Mouse (Mus musculus) liver (tissue): ENCODE results near the gene Myh9.

Experiments used
- DNase-seq: peaks from one replicate; pipeline ENCODE4 v3.0.0-alpha.2; 2020; ENCODE audit warnings: mixed read lengths

The Myh9 gene

DNA sequence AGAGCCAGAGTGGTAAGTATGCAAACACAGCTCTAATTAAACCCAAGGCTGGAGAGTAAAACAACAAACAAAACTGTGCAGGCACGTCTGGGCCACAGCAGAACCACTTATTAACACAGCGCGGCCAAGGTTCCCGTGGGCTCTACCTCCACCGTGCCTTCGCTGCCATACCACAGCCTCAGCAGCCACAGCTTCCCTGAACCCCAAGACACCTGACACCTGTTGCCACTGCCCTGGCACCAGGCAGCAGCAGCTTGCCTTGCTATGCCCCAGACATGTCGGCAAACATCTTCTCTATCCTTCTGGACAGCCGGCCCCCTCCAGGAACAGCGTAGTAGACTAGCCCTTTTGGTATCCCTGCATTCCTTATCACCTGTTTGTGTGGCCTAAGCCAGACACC is 37.0 kb downstream of the Myh9 start:
- DNase-seq: no peak

DNA sequence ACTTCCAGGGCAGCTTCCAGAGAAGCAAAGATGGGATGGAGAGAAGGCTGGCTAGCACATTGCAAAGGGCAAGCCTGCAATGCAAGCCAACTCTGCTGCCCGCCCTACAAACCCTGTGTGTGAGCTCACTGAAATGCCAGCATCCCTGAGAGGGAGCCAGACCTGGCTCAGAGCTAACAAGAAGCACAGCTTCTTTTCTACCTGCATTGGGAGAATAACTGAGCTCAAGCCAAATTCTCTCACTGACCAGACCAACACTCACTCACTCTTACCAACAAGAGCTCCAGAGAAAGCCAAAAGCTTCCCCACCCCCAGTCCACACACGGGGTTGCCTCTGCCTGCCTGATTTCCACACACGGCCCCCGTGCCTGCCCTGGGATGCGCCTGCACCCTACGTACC is 37.5 kb downstream of the Myh9 start:
- DNase-seq: no peak

DNA sequence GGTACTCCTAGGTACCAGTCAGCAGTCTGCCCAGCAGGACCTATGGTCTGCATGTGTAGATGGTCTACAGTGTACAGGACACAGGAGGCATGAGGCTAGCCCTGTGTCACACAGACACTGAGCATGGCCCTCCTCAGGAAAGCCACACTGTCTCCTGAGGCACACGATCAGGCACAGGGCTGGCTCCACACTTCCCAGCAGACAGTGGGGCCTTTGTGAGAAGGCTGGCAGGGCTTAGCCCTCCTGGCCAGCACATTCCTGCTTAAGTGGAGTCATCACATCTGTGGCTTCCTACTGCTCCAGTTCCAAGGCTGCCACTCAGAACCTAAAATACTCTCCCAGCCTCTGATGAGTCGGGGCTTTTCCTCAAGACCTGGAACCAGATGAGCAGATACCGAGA is 38.2 kb downstream of the Myh9 start:
- DNase-seq: no peak

DNA sequence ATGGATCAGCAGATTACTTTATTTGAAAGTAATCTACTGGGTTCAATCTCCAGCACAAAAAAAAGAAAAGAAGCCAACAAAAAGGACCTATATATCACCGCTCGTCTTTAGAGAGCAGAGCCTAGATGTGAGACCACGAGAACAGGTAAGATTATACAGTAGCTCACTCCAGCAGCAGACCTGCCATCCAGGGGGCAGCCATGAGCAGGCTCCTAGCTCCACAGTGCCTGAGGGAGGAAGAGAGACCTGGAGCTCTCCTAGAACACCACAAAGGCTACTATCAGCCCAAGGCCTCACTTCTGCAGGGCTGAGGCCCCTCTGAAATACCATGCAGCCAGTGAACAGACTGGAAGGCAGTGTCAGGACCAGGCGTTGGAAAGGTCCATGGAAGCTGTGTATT is 39.0 kb downstream of the Myh9 start:
- DNase-seq: no peak

DNA sequence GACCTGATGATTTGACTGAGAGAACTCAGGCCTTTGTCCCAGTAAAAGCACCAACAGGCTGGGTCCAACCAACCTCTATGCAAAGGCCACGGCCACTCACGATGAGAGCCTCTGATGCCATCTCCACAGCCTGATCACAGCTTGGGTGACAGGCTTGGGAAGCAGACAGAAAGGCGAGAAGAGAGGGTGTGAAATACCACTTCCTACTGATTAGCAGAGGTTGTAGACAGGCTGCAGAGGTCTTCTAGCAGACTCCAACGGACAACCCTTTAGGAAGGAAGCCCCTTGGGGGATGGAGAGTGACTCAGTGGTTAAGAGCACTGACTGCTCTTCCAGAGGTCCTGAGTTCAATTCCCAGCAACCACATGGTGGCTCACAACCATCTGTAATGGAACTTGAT is 40.8 kb downstream of the Myh9 start:
- no peak for DNase-seq

DNA sequence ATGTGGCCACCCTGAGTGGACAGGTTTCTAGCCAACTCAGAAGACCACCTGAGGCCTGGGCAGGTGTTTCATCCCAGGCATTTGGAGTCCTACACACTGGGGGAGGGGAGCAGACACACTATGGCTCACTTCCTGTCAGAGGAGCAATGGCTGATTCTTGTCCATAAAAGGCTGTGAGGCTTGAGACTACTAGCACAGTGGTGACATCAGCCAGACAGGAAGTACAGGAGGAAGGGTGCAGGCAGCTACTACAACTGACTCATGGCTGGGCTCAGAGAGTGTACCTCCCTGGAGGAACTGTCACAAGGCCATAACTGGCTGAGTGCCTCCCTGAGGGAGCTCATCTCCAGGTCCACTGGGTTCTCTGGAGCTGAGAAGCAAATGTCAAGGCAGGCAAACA is 41.5 kb downstream of the Myh9 start:
- peak; percentile 33 for DNase-seq

DNA sequence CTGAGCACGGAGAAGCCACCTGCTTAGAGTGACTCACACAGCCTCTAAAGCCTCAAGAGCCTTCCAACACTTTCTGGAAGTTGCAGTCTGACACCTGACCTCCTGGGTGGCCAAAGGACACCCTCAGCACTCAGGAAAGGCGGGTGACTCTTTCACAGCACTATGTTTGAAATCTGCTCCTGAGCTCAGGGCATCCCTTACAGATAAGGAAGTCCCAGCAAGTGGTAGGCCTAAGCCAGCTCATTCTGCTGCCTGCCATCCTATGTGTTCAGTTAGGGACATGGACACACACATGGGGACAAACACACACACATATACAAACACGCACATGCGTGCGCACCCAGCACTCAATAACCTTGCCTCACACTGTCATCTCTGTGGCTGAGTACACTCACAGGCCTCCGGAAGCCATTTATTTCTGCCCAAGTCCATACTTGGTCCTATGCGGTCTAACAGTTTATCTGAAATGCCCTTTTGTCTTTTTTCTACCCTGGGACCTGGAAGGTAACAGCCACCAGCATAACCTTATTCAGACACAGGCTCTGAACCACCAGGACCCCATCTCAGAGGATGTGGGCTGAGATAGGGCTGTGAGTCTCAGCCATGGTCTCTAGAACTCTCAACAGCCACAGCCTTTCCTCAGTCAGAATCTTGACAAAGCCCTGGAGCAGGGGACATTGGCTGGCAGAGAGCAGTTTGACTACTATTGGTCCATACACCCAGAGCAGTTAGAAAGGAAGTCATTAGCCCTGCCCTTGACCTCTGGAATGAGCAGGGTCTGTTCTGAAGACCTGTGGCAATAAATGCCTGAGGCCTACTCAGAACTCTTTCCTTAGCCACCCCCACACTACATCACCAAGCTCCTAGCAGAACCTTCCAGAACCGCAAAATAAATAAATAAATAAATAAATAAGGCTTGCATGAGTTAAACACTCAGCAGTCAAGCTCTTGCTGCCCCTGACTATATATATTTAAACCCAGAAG is 42.2 kb downstream of the Myh9 start:
- no peak for DNase-seq

DNA sequence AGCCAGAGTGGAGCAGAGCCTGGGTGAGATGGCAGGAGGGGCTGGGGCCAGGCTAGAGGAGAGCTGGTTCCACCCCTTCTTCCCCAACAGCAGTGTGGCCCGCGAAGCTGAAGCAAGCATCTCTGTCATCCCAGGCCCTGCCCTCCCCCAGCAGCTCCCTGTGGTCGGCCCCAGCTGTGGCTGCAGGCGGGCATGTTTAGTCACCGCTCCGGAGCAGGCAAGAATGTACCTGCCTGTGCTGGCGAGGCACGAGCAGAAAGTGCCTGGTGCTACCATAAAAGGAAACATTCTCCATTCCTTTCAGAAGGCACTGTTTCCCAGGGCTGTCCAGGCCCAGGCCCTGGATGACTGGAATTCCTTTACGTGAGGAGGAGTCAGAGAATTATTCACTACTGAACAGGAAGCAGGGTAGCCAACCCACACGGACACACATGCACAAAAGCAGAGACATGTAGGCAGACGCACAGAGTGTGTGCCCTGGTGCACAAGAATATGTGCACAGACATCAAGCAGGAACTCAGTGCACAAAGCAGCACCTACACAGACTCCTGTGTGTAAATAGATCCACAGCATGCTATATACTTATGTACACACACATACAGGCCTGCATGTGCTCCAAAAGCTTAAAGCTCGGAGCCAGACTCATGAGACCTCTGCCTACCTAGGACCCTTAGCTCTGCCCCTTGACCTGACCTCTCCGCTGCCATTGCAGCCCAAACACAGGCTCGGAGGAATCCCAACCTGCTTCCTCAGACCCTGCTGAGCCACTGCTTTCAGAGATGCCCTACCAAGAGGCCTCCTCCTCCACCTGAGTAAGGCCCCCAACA is 43.1 kb downstream of the Myh9 start:
- peak; percentile 62 for DNase-seq

DNA sequence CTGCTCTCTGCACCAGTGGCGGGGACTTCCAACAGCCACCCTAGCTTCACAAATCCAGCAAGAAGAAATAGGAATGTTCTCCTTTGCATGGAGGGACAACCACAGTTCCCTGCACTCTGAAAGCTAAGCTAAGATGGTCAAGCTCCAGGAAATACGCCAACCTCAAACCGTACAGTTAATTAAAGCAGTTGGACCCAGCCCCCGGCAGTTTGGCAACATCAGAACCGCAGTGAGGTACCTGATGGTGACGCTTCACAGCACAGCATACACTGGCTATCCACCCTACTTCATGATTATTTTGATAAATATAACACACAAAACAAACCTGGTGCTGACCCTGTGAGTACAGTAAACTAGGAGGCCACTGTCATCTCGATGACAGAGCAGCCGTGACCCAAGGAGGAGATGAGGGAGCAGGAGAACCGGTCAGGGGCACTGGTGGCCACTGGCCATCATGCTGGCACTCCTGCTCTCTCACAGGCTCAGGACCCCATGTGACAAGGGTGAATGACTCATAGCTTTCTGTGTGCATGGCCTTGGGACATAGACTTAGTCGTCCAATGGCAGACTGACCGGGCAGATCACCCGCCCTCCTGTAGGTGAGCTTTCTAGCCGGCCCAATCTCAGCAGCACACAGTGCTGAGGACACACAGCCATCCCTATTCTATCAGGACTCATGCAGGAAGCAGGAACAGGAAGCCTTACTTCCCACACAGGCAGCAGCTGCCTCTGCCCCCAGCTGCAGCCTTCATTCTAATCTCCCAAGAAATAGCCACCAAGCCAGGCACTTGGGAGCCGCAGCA is 44.2 kb downstream of the Myh9 start:
- DNase-seq: no peak

DNA sequence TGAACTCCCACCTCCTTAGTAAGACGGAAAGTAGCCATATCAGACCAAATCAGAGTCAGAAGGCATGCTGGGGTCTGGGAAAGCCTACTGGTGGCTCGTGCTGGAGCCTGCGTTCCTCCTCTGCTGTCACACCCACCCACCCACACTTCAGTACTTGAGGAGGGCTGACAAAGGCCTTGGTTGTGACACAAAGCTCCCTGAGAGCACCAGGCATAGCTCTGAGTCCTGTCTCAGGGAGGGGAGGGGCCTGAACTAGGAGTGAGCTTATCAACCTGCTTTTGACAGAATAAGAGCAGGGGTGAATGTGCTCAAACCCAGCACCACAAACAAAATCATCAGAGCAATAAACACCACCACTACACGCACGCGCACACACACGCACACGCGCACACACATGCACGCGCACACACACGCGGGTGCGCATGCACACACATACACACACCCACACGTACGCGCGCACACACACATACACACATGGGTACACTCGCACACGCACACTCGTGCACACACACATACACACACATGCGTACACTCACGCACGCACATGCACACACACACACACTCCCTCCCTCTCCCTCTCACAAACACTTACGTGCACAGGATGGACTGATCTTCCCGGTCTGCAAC is 45.5 kb downstream of the Myh9 start:
- no peak for DNase-seq

DNA sequence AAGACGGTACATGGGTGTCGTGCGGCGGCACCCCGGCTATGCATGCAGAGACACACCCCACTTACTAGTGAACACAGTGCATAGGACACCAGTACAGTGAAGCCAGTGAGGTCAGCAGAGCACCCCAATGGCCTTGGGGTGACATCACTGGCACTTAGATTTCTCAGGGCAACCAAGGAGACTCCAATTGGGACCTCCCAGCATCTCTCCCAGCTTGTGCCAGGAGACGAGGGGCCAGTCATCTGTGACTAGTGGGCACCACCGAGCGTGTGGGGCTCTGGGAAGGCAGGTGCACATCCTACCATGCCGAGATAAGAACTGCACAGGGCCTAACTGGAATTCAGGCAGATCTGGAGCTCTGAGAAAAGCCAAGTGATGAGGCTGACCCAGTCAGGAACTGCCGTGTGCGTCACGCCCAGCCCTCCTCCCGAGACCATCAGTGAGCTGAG is 47.0 kb downstream of the Myh9 start:
- no peak for DNase-seq

DNA sequence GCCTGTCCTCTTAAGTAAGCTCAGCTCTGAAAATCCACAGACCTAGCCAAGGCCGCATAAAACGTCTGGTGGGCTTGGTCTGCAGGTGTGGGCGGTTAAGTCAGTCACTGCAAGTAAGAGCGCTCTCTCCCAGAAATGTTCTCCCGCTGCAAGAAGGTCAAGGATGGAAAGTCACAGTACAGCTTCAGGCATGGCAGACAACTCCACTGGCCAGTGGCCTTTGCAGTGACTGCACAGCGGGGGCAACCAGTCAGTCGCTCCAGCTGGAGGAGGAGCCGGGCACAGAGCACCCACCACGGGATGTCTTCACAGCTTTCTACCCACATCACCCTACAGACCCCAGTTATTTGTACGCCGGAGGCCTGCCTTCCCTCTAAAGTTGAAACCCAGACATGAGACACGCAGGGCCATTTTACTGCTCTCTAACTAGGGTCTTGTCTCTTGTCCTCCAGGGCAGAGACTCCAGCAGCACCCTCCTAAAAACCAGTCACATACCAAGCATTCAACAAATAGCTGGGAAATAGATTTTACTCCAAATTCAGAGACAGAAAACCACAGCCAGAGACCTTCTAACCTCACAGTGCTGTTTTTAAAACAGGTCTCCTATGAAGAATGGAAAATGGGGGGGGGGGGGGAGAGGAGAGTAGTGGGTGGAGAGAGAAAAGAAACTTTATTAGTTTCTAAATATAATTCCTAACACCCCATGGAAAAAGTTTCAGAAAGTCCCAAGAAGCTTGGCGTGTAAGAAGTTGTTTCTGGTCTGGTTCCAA is 47.7 kb downstream of the Myh9 start:
- no peak for DNase-seq

DNA sequence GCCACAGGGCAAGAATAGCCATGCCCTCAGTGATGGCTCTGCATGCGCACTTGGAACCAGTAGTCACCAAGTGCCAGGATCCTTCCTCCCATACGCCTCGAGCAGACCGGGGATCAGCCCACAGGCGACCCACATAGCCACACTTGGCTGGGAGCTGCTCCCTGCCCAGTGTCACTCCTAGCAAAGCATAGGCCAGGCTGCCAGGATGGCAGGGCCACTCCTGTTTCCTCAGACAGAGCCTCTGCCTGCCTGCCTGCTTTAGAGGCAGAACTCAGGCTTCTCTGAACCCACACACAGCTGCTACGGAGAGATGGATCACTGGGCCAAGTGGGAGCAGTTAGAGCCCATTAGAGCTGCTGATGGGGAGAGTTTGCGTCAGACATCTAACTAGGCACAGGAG is 48.4 kb downstream of the Myh9 start:
- no peak for DNase-seq

DNA sequence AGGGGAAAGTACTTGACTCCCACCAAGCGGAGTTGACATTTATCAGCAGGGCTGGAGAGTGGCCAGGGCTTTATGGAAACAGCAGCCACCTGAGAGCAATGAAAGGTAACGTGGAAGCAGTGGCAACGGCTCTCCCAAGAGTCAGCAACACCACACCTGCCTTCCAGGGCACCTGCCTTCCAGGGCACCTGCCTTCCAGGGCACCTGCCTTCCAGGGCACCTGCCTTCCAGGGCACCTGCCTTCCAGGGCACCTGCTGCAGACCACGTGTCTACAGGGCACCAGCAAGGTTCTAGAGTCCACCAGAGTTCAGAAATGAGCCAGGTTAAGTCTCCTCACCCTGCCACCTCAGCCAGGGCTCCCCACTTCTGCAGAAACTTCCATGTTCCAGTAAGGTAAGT is 48.9 kb downstream of the Myh9 start:
- DNase-seq: no peak

DNA sequence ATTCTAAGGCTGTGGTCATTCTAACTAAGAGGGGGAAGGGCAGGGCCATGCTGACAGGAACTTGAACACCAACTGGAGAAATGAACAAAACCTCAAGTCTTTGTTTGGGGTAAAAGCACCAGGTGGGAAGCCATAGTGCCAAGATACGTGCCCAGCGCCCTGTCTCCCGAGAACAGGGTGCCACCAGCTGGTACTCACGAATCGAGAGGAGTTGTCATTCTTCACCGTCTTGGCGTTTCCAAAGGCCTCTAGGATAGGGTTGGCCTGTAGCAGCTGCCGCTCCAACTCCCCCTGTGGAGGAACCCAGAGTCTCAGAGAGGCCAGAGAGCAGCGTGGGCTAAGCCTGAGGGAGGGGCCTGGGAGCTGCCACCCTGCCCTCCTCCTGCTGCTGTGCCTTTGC is 49.9 kb downstream of the Myh9 start:
- DNase-seq: no peak

DNA sequence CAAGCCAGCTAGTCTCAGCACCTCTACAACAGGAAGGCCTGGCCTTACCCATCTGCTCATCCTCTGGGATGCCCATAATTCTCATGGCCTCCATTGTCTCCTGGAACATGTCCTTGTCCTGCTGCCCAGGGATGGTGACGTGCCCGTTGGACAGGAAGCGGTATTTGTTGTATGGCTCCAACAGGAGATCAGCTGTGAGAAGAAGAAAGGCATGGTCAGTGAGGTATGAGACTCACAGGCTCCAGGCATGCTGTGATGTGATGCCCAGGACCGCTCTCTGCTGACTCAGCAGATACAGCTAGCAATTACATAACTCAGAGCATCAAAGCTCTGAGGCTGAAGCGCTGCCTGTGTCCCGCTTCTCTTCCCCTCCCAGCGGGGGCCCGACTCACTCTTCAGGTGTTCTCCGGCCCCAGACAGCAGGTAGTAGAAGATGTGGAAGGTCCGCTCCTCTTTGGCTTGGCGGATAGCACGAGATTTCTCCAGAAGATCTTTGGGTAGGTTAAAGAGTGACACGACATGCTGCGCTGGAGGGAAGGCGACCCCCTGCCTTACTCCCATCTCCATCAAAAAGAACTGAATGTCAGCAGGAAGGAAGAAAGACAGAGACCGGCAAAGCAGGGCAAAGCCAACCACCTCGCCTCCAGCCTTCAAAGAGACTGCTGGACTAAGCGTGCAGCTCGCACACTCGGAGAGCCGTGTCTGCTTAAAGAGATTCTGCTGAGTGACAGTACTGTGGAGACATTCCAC is 51.1 kb downstream of the Myh9 start:
- no peak for DNase-seq

DNA sequence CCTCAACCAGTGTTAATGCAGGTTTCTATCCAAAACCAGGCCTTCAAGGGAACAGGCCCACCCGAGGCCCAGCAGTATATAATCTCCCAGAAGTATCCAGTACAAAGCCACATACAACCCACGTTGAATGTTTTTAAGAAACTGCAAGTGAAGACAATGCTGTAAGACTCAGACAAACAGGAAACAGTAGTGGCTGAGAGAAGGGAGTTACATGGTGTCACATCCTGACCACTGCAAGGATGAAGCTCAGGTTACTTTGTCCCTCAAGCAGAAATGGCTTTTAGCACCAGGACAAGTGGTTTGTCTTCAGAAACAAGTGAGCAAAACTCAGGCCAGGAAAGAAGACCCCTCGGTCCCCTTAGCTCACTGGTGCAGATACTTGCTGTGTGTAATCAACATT is 52.8 kb downstream of the Myh9 start:
- DNase-seq: no peak

DNA sequence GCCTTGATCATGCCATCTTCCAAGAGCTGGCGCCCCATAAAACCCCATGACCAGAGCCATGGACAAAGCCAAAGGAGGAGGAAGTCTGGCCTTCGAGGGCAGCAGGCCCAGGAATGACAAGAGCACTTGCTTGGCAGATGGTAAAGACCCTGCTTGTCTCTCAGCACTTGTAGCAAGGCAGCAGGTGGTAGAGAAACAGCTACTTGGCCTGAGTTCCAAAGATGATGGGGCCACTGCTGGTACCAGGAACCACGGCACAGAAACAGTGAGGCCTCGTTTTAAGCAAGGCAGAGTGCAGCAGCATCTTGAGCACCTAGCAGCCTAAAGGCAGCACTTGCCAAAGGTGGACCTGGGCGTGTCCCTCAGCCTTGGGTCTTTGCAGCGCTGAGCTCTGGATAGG is 53.6 kb downstream of the Myh9 start:
- DNase-seq: no peak

DNA sequence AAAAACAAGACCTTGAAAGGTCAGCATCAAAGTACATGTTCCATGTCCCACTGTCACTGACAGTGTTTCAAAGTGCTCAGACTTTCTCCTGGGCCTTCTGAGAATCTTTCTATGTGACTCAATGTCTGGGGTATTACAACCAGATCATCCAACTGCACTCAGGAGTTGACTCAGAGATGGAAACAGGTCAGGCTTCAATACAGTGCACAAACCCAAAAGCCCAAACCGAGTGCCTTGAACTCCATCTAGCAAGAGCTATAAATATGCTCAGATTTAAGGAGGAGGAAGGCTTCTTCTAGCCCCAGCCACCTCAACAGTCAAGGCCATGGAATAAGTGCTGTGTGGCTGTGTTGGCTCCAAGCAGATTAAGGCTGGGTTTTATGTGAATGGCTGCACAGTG is 56.2 kb downstream of the Myh9 start:
- DNase-seq: no peak

DNA sequence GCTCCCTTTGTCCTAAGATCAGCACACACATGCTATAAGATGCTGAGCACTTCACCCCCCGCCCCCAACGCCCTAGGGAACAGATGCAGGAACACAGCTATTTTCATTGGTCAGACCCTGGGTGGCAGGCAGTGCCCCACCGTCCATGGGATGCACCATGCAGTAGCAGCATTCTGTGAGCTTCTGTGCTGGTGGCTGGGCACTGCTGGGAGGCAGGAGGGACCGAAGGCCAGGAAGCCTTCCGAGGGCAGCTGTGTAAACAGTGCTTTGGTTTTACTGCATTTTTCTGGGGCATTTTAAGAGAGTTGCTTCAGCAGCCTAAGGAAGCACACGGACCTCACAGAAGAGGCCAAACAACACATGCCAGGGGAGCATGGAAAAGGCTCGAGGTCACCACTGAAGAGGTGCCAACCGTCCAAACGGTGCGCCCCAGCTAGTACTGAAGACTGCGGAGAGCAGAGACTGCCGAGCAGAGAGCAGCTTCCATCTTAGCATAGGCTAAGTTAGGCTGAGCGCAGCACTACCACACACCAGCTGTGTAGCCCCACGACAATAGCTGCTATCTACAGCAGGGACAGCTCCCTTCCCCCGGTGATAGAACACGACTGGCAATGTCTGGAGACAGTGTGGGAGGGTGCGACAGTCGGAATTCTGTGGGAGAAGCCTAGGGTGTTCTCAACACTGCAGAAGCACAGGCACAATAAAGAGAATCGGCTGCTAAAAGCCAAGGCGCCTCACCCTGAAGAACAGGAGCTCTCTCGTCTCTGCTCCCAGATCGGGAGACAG is 57.7 kb downstream of the Myh9 start:
- no peak for DNase-seq
